Mouse (Mus musculus): ENCODE data around the gene Dync1li2. TPM values are rescaled to one million over a fixed set of nuclear protein-coding genes. Genes with fewer than 3 reads are reported as not detected.

The Dync1li2 gene
- 100 to 1,000 TPM; 168 to 169 TPM for total RNA-seq (2021)

DNA sequence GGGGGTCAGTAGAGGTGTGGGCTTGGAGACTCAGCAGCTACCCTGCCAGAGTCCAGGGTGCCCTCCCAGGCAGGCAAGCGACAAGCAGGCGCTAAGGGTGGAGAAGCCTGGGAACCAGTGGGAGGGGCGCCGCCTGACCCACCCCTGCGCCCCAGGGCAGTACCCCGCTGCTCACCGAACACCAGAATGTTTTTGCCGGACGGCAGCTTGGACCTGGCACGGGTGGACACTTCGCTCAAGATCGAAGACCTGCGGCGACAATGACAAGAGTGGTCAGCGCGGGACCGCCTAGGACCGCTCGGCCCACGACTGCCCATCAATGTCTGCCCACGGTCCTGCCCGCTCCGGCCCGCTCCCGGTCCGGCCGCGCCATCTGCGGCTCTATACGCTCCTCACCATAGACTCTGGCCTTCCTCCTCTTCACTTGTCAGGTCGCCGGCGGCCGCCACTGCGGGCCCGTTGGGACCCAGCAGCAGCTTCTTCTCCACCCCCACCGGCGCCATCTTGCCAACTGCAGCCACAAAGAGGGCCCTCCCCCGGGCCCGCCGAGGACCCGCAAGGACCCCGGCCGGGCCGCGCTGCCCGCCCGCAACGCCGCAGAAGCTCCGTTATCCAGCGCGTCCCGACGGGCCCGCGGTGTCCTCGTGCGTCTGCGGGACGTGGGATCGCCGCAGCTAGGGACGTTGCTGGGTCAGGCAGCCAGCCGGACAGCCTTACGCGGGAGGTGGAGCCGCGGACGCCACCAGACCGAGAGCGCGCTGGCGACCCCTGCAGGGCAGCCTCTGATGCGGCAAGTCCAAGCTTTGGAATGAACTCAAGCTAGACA lies at the start of gene Dync1li2:
Gene Dync1li2, minus strand, starts transcription at position 749 of the 826 bp plus-strand sequence.
- DNase-seq: peak; percentile 94
- intact Hi-C loops (cut with DNase I): loop anchor here (5.0 kb wide), 1 partner anchor 100 kb away; no protein-coding TSS in a partner anchor

DNA sequence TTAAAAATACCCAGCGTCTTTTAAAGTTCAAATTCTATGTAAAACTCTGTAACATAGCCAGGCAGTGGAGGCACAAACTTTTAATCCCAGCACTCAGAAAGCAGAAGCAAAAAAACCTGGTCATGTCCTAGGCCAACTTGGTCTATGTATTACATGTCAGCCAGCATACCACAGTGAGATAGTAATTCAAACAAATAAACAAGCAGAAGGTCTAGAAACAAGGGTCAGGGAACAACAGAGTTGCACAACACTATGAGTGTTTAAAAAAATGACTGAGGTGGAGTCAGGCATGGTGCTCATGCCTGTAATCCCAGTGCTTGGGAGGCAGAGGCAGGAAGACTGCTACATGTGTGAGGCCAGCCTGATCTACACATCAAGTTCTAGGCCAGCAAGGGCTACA lies 36.2 kb upstream of the Dync1li2 start:
- intact Hi-C loops (cut with DNase I): no loop called here
- DNase-seq: no peak

DNA sequence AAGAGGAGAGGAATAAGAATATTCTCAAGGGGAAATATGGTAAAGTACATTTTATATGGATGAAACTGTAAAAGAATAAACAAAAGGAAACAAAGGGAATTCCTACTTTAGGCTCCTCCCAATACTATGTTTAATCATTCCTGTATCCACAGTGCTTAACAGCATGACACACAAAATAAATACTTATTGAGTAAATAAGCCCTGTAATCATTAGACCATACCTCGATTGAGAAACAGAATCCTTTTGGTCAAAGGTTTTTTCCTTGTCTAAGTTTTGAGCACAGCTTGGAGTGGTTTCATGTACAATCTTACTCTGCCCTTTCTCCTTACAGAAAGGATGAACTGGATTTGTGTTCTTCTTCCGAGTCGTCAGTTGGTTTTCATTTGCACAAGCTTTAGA lies 29.6 kb upstream of the Dync1li2 start:
- intact Hi-C loops (cut with DNase I): no loop called here
- DNase-seq: no peak

DNA sequence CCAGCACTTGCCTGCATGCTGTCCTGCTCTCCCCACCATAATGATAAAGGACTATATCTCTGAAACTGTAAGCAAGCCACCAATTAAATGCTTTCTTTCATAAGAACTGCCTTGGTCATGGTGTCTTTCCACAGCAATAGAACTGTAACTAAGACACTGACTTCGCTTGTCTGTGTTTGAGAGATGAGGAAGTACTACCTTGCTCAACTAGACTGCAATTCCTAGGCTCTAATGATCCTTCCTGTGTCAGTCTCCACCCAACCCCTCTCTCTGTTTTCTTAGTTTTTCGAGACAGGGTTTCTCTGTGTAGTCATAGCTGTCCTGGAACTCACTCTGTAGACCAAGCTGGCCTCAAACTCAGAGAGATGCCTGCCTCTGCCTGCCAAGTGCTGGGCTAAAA lies 24.6 kb upstream of the Dync1li2 start:
- intact Hi-C loops (cut with DNase I): no loop called here
- DNase-seq: no peak

DNA sequence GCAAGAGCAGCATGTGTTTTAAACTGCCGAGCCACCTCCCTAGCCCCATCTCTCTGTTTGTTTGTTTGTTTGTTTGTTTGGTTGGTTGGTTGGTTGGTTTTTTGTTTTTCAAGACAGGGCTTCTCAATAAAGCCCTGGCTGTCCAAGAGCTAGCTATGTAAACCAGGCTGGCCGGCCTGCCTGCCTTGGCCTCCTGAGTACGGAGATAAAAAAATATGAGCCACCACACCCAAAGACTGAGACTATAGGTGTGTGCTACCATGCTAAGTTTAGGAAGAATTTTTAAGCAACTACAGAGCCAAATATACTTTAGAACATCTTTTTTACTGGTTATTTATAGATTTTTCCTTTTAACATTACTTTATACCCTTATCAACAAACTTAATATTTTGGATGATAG lies 9.3 kb upstream of the Dync1li2 start:
- no peak for DNase-seq
- intact Hi-C loops (cut with DNase I): no loop called here

DNA sequence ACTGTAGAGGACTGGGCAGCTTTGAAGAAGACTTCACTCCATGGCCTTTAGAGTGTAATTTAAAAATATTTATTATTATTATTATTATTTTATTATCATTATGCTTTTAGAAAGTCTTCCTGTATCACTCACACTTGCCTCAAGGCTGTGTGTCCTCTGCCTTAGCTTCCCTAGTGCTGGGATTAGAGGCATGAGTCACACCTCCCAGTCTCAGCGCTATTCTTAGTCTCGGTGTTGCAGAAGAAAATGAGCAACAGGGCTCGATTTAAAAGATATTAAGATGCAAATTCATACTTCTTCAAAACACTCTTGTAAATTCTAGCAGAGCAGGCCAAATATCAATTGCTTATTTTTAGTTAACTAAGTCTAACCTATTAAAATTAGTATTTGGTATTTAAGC lies 5.9 kb upstream of the Dync1li2 start:
- DNase-seq: no peak
- intact Hi-C loops (cut with DNase I): no loop called here

DNA sequence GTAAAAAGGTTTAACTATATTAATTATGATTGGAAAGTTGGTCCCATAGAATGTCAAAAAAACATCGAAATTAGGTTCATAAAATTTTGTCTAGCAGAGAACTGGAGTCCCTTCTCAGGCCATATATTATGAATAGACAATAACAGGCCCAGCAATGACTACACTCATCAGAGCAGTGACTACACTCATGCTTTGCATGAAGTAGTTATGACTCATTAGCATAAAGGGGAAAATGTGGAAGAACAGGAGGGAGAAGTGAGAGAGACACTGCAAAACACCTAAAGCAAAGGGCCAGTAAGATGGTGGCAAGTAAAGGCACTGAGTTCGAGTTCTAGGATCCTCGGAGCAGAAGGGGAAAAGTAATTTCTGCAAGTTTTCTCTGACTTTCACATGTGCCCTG lies 3.2 kb upstream of the Dync1li2 start:
- intact Hi-C loops (cut with DNase I): no loop called here
- no peak for DNase-seq

DNA sequence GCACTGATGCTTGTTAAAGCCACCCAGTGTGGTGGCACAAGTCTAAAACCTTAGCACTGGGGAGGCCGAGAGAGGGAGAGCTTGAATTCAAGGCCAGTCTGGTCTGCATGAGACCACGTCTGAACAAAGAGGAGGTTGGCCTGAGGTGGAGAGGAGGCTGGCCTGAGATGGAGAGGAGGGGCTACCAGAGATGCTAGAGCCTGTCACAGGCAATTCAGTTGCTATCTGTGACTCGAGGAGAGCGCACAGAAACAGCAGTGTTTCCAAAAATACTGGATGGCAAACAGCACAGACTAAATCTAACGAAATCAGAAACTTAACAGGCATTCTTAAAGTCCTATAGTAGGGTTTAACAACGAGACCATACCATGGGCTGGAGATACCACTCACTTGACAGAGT lies 2.4 kb upstream of the Dync1li2 start:
- intact Hi-C loops (cut with DNase I): no loop called here

DNA sequence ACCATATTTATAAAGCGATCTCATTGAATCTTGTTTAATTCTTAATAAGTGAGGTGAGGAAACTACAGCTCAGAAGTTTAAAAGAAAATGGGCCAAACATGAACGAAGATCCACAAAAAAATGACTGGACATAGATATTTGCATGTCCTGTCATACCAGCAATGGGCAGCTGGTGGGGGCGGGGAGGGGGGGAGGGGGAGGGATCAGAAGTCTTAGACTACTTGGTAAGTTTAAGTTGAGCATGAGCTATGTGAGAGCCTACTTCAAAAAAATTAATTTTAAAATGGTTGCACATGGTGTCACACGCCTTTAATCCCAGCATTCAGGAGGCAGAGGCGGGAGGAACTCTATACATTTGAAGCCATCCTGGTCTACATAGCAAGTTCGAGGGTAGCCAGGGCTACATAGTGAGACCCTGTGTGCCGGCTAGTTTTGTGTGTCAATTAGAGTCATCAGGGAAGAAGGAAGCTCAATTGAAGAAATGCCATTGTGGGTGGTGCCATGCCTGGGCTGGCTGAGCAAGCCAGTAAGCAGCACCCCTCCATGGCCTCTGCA lies 355 bp upstream of the Dync1li2 start:
- intact Hi-C loops (cut with DNase I): loop anchor here (5.0 kb wide), 1 partner anchor 101 kb away; no protein-coding TSS in a partner anchor
- no peak for DNase-seq

More for the DNA sequence above, 2.4 kb upstream of the Dync1li2 start:
- no peak for DNase-seq

DNA sequence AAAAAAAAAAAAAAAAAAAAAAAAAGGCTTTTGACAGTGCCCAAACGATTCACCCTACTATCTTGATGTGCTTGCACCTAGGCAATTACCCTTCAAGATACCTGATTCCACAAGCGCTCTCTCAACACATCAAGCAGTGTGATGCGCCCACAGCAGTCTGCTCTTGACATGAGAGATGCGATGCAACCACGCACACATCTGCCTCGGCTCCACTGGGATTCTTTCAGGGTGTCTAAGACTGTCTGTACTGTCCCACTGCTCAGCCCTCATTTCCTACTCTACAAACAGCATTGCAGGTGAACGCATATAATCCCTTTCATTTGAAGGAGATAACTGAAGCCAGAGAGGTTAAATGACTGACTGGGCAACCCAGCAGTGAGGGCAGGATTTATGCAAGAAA lies 1.2 kb downstream of the Dync1li2 start:
- no peak for DNase-seq
- intact Hi-C loops (cut with DNase I): loop anchor here (5.0 kb wide), 1 partner anchor 99 kb away; no protein-coding TSS in a partner anchor

DNA sequence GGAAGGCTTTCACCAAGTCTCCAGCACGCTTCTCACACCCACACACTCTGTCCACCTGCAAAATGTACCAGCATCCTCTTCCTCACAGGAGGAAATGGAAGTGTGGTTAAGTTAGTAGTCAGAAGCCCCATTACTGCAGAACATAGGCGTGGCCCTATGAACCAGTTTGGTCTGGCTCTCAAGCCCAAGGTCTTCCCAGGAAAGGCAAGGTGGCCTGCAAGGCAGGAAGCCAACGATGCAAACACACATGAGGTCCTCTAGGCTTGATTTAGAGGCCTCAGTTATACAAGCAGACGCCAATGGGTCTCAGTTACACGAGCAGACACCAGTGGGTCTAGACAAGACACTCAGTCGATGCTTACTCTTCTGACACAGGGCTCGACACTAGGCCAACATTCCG lies 3.4 kb downstream of the Dync1li2 start:
- DNase-seq: no peak
- intact Hi-C loops (cut with DNase I): loop anchor here (10.0 kb wide), 1 partner anchor 85 kb away; no protein-coding TSS in a partner anchor

DNA sequence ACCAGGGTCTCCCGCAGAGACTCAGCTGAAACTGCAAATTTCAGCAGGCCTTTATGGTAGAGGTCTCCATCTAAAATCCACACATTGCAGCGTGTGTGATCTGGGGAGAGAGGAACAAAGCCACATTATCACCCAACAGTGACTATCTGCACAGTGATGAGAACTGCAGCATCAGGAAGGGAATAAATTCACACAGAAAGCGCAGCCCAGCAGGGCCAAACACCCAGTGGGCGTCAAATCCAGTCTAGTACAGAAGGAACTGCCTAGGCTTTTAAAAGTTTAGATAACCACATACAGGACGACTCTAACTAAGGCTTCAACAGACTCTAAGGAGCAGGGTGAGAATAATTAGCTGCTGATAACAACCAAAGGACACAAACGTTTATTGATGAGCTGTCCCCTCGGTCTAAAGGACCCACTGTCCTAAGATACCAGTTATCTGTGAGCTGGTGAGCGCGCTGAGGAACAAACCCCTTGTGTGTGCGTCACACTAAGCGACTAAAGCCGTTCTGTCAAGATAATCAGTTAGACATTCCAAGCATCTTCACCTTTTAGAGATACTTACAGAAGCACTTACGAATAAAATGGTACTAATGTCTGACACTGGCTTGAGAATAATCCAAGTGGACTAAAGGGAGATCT lies 5.2 kb downstream of the Dync1li2 start:
- DNase-seq: no peak
- intact Hi-C loops (cut with DNase I): loop anchor here (10.0 kb wide), 1 partner anchor 87 kb away; no protein-coding TSS in a partner anchor

DNA sequence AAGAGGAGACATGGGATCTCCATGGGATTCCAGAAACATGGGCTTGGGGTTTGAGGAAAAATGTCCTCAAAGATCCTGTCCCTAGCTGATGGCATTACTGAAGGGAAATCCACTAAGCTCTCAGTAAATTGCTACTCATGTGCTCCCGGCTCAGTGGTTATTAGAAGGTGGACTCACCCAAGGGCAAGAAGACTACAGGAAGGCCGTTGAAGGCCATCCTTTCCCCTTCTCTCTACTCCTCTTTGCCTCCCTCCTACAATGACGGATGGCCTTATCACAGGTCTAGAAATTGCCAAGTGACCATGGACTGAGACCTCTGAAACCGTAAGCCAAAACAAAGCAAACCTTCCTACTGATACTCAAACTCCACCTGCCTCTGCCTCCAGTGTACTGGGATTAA lies 6.3 kb downstream of the Dync1li2 start:
- intact Hi-C loops (cut with DNase I): loop anchor here (10.0 kb wide), 1 partner anchor 88 kb away; no protein-coding TSS in a partner anchor
- DNase-seq: no peak

DNA sequence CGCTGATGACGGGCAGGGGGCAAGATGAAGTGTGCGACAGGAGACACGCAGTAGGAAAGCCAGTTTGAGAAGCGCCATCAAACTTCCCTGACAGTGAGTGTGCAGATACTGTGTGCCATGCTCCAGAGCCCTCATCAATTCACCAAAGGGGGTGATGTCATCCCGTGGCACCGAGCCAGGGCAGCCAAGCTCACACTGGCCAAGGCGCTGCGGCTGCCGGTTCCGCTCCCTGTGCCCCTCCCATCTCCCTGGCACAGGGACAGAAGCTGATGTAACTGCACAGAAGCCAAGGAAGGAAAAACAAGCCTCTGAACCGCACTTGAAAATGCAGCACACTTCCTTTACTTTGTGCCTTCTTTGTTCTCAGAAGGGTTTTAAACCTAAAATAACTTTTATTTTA lies 6.8 kb downstream of the Dync1li2 start:
- intact Hi-C loops (cut with DNase I): loop anchor here (10.0 kb wide), 1 partner anchor 89 kb away; no protein-coding TSS in a partner anchor
- peak; percentile 100 for DNase-seq

DNA sequence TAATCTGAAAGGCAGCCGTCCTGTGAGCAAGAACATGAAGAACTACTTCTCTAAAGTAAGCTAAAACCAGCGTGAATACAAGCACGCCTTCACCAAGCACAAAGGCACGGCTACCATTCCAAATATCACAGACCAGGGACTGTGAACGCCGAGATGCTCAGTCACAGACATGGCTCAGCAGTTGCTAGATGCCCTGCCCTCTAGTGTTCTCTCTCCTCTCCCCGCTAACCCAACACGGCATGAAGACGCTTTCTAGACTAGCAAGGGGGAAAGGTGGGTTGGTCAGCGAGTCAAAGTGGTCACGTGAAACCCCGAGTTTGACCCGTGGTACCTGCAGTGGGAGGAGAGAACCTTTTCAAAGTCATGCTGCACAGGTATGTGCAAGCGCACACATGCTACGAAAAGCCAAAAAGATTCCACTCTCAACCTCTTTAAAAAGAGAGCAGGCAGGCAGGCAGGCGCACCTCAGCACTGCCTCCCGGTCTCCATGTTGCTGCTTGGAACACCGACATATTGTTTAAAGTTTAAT lies 8.0 kb downstream of the Dync1li2 start:
- no peak for DNase-seq
- intact Hi-C loops (cut with DNase I): loop anchor here (10.0 kb wide), 1 partner anchor 90 kb away; no protein-coding TSS in a partner anchor

DNA sequence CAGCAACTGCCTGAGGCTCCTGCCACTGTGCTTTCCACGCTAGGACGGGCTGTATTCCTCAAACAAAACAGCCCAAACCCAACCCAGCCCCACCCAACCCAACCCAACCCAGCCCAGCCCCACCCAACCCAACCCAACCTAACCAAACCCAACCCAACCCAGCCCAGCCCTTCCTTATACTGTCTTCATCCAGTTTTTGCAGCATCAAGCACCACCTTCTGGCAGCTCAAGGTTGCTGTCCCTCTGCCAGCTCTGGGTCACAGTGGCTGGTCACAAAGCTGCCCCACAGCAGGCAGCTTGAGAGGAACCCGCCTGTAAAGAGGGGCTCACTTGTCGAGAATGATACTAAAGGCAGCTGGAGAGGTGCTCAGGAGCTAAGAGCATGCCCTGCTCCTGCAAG lies 8.6 kb downstream of the Dync1li2 start:
- peak; percentile 42 for DNase-seq
- intact Hi-C loops (cut with DNase I): loop anchor here (10.0 kb wide), 1 partner anchor 91 kb away; no protein-coding TSS in a partner anchor

DNA sequence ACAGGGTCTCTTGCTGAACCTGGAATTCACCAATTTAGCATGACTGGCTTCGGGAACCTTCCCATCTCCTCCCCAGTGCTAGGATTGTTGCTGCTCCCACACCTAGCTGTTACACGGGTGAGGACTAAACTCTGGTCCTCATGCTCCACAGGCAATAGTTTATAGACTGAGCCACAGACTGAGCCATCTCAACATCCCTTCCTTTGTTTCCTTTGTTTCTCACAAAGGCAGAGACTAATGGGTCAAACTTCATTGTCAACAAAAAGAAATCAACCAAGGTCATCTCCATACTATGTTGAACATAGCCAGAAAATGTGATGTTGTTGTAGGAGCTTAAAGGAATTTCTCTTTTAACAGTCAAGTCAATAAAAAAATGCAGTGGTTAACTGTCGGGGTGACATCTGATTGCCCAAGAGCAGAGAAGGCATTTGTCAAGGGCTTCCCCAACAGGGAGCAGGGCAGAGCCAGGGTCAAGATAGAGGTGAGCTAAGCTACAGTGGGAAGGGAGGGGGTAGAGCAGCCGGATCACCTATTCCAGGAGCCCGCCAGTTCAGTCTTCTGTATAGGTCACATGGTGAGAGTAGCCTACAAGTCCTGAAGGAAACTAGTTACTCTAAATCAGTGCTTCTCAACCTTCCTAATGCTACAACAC lies 9.5 kb downstream of the Dync1li2 start:
- no peak for DNase-seq
- intact Hi-C loops (cut with DNase I): loop anchor here (10.0 kb wide), 1 partner anchor 91 kb away; no protein-coding TSS in a partner anchor

DNA sequence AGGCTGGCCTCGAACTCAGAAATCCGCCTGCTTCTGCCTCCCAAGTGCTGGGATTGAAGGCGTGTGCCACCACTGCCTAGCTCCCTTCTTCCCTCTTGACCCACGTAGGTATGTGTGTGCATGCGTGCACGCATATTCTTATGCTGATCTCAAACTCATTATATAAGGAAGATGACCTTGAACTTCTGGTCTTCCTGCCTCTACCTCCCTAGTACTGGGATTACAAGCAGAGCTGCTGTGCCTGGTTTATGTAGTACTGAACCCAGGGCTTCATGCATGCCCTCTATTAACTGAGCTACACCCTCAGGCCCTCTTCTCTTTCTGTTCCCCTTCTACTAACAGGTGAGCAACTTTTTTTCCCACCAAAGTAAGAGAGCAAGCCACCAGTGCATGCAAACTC lies 10.2 kb downstream of the Dync1li2 start:
- intact Hi-C loops (cut with DNase I): loop anchor here (10.0 kb wide), 1 partner anchor 92 kb away; no protein-coding TSS in a partner anchor
- no peak for DNase-seq

DNA sequence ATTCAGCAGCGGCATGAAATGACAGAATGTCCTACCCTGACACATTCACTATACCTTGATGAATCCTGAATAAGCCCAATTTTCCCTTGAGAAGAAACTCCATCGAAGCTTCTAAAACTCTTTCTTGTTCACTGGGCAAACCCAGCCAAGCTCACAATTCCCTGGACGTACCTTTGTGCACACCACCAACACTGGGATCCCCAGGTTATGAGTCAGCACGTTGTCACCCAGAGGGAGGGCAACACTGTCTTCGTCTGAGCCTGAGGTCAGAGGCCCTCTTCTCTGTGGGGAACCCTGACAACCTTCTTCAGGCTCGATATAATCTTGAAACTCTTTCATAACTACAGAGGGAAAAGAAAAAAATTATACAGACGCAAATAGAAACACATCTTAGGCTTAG lies 12.6 kb downstream of the Dync1li2 start:
- no peak for DNase-seq
- intact Hi-C loops (cut with DNase I): loop anchor here (10.0 kb wide), 1 partner anchor 95 kb away; no protein-coding TSS in a partner anchor

DNA sequence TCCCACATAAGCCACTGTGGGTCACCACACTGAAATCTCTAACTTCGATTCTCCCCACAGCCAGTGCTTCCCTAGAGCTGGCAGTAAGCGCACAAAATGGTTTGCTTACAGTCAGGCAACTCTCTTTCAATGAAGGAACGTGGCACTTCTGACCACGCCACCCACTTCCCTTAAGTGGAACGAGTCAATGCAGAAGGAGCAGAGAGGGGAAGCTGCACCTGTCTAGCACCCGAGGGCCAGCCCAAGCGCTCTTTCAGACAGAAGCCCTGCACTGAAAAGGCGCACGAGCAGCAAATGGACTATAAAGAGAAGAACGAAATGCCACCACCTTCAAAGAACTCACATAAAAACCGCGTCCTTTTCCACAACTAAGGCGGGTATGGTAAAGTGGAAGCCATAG lies 15.1 kb downstream of the Dync1li2 start:
- no peak for DNase-seq
- intact Hi-C loops (cut with DNase I): no loop called here

All from left cerebral cortex, postnatal 4 days (tissue).